Mouse (Mus musculus): Measurements from ENCODE around the gene Cipc.

Gene Cipc

GRCm38 (mm10) chr12:86946862-86947574 is at the start of gene Cipc:
Gene Cipc, plus strand, starts transcription at chr12:86947043.
- DNase-seq (ENCODE audit: inconsistent age in 2 of 2, low spot score in 1 of 2) = peak; percentile 99

GRCm38 (mm10) chr12:86897769-86898273 is 49.0 kb upstream of the Cipc start:
- peak in 1 of 2 experiments; percentile 64 for DNase-seq (ENCODE audit: inconsistent age in 2 of 2, low spot score in 1 of 2)

- DNase-seq (ENCODE audit: inconsistent age in 2 of 2, low spot score in 1 of 2) = no peak
Observed at GRCm38 (mm10) chr12:86898448-86898847, 48.4 kb upstream of the Cipc start.

- DNase-seq (ENCODE audit: inconsistent age in 2 of 2, low spot score in 1 of 2) = peak; percentile 53 to 77
Observed at GRCm38 (mm10) chr12:86899461-86900179, 47.2 kb upstream of the Cipc start.

- DNase-seq (ENCODE audit: inconsistent age in 2 of 2, low spot score in 1 of 2) = no peak
Observed at GRCm38 (mm10) chr12:86903828-86904806, 42.7 kb upstream of the Cipc start.

- peak; percentile 55 to 86 for DNase-seq (ENCODE audit: inconsistent age in 2 of 2, low spot score in 1 of 2)
Observed at GRCm38 (mm10) chr12:86905203-86905602, 41.6 kb upstream of the Cipc start.

- no peak for DNase-seq (ENCODE audit: inconsistent age in 2 of 2, low spot score in 1 of 2)
Observed at GRCm38 (mm10) chr12:86905876-86906275, 41.0 kb upstream of the Cipc start.

- DNase-seq (ENCODE audit: inconsistent age in 2 of 2, low spot score in 1 of 2) = peak; percentile 86 to 96
Observed at GRCm38 (mm10) chr12:86906395-86906794, 40.4 kb upstream of the Cipc start.

- peak in 1 of 2 experiments; percentile 58 for DNase-seq (ENCODE audit: inconsistent age in 2 of 2, low spot score in 1 of 2)
Observed at GRCm38 (mm10) chr12:86911482-86911931, 35.3 kb upstream of the Cipc start.

GRCm38 (mm10) chr12:86912335-86913093 is 34.3 kb upstream of the Cipc start:
- no peak for DNase-seq (ENCODE audit: inconsistent age in 2 of 2, low spot score in 1 of 2)

GRCm38 (mm10) chr12:86914351-86914750 is 32.5 kb upstream of the Cipc start:
- DNase-seq (ENCODE audit: inconsistent age in 2 of 2, low spot score in 1 of 2) = no peak

- DNase-seq (ENCODE audit: inconsistent age in 2 of 2, low spot score in 1 of 2) = no peak
Observed at GRCm38 (mm10) chr12:86914756-86915155, 32.1 kb upstream of the Cipc start.

- no peak for DNase-seq (ENCODE audit: inconsistent age in 2 of 2, low spot score in 1 of 2)
Observed at GRCm38 (mm10) chr12:86915617-86916016, 31.2 kb upstream of the Cipc start.

- DNase-seq (ENCODE audit: inconsistent age in 2 of 2, low spot score in 1 of 2) = no peak
Observed at GRCm38 (mm10) chr12:86916796-86917573, 29.9 kb upstream of the Cipc start.

- DNase-seq (ENCODE audit: inconsistent age in 2 of 2, low spot score in 1 of 2) = no peak
Observed at GRCm38 (mm10) chr12:86918361-86918967, 28.4 kb upstream of the Cipc start.

- no peak for DNase-seq (ENCODE audit: inconsistent age in 2 of 2, low spot score in 1 of 2)
Observed at GRCm38 (mm10) chr12:86918983-86919722, 27.7 kb upstream of the Cipc start.

GRCm38 (mm10) chr12:86923837-86924236 is 23.0 kb upstream of the Cipc start:
- peak; percentile 83 to 95 for DNase-seq (ENCODE audit: inconsistent age in 2 of 2, low spot score in 1 of 2)
